Mouse (Mus musculus) lung, postnatal 0 days (tissue): ENCODE measurements around the gene Gm525. TPM values are rescaled to one million over a fixed set of nuclear protein-coding genes. Genes with fewer than 3 reads are reported as not detected.

Source experiments
- ATAC-seq: fragments of 200-750 bp; cut with Nextera tagmentation; 2 replicates; pipeline ENCODE4 v1.8.0; 2017; ENCODE audit warnings: moderate library complexity
- DNase-seq: peaks from one replicate; pipeline ENCODE4 v3.0.0-alpha.2; 2016; ENCODE audit warnings: low spot score
- H3K27ac ChIP-seq: fragments of 300-500 bp; sonication (generic); 2 replicates; pipeline ENCODE4 v1.5.1; 2014; ENCODE audit warnings: antibody characterized with exemption, mild to moderate bottlenecking, low read length, mixed read lengths
- H3K27me3 ChIP-seq: fragments of 300-500 bp; sonication (generic); replicated peaks from 2 replicates; pipeline ENCODE4 v1.6.1; 2014; ENCODE audit warnings: low read length, mixed read lengths; ENCODE audit not compliant: insufficient read depth
- H3K36me3 ChIP-seq: fragments of 300-500 bp; sonication (generic); 2 replicates; pipeline ENCODE4 v1.6.1; 2014; ENCODE audit warnings: low read length, mixed read lengths; ENCODE audit not compliant: insufficient read depth
- H3K4me1 ChIP-seq: fragments of 300-500 bp; sonication (generic); 2 replicates; pipeline ENCODE4 v1.6.1; 2014; ENCODE audit warnings: antibody characterized with exemption, low read depth, low read length, mixed read lengths; ENCODE audit not compliant: insufficient read depth
- H3K4me2 ChIP-seq: fragments of 300-500 bp; sonication (generic); replicated peaks from 2 replicates; pipeline ENCODE4 v1.6.1; 2014; ENCODE audit warnings: low read depth, mild to moderate bottlenecking, low read length, moderate library complexity, mixed read lengths
- H3K4me3 ChIP-seq: fragments of 300-500 bp; sonication (generic); 2 replicates; pipeline ENCODE4 v1.5.1; 2014; ENCODE audit warnings: low read depth, low read length
- H3K9ac ChIP-seq: fragments of 300-500 bp; sonication (generic); replicated peaks from 2 replicates; pipeline ENCODE4 v1.6.1; 2014; ENCODE audit warnings: low read depth, mild to moderate bottlenecking
- H3K9me3 ChIP-seq: fragments of 300-500 bp; sonication (generic); 2 replicates; pipeline ENCODE4 v1.6.1; 2016; ENCODE audit warnings: low read length, mixed read lengths
- CTCF ChIP-seq: IDR thresholded peaks from 2 replicates; pipeline ENCODE4 v1.5.1; 2016; ENCODE audit warnings: antibody characterized with exemption, mild to moderate bottlenecking
- EP300 ChIP-seq: IDR thresholded peaks from 2 replicates; pipeline ENCODE4 v1.6.1; 2016; ENCODE audit warnings: antibody characterized with exemption, mild to moderate bottlenecking, control low read depth
- WGBS: fragments of 180-500 bp; shearing (Covaris S2); extraction: QIAGEN DNeasy Blood & Tissue Kit; methylation state at CpG from one replicate; pipeline ENCODE4 v1.1.7; 2014; 5-methylcytosine and 5-hydroxymethylcytosine counted together
- polyA plus RNA-seq: library from polyadenylated mRNA; unstranded; fragments of >200 nt; fragmentation: Nextera tagmentation; extraction: Ambion mirVana; gene quantifications from 2 replicates; pipeline ENCODE4 v1.2.1, GENCODE M21; 2015

Gm525 gene
- polyA plus RNA-seq, 1 experiment from 2014 or later = 0.25 TPM

DNA sequence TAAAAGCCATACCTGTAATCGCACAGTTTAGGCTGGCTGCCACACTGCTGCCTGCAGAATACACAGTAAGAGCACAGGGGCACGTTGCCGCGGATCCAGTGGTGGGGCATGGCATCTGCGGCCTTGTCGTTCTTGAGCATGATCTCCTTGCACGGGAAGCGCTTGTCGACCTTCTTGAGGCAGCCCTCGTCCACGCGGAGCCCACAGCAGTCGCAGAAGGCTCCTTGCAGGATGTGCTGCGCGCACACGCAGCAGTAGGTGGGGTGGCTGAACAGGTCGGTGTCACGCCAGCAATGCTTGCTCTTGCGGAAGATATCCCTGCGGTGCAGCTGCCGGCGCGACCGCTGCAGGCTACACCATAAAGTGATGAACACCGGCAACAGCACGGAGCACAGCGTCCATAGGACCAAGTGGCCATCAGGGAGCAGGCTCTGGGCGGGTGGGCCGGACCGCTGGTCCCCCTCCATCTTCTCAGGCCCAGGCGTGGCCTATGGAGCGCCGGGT lies 13.7 kb upstream of the Gm525 start:
- no peaks in the 10 kb centered on the region for H3K36me3 ChIP-seq
- ATAC-seq (peak; percentile 48; the same call in 1 of the 2 replicates), DNase-seq (no peak)
- peaks cover 11% of the 10 kb centered on the region for H3K4me1 ChIP-seq
- no peaks in the 10 kb centered on the region for H3K27me3 ChIP-seq
- peak overlapping the region; percentile 68 for H3K27ac ChIP-seq
- TF ChIP-seq EP300 = no peak
- TF ChIP-seq CTCF = no peak; the same call in 1 of the 2 replicates
- peak overlapping the region; percentile 97 for H3K4me2 ChIP-seq
- WGBS = under 1% methylated on average over 32 of the region's 33 CpGs
- peak overlapping the region; percentile 75 for H3K4me3 ChIP-seq
- H3K9ac ChIP-seq = peak overlapping the region; percentile 60
- H3K9me3 ChIP-seq = no peaks in the 10 kb centered on the region

DNA sequence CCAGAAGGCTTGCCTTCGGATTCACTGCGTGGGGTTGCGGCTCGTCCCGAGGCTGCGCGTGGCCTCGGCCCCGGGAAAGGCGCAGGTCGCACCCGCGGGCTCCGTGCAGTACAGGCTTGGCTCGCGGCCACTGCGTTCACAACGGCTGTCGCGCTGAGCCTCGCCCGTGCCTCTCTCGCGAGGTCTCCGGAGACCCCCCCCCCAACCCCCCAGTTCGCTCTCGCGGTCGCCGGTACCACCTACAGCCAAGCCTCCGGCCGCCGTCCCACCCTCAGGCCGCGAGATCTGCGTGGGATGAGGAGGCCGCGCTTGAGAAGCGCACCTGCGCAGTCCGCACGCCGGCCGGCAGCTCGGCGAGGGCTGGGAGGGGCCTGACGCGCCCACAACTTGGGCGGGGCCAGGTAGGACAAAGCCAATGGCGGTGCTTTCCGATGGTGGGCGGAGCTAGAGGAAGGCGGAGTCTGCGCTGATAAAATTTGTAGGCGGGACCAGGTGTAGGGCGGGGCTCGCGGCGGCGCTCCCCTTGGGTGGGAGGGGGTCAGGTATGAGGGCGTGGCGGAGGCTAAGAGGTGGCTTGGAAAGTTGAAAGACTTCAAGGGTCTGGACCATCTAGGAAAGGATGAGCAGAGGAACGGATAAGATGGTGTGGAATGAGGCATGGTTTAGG lies 13.1 kb upstream of the Gm525 start:
- peak overlapping the region; percentile 68 for H3K27ac ChIP-seq
- peak overlapping the region; percentile 75 for H3K4me3 ChIP-seq
- no peaks in the 10 kb centered on the region for H3K36me3 ChIP-seq
- H3K27me3 ChIP-seq = no peaks in the 10 kb centered on the region
- DNase-seq (peak; percentile 96), ATAC-seq (peak; percentile 96)
- peak overlapping the region; percentile 60 for H3K9ac ChIP-seq
- peaks cover 11% of the 10 kb centered on the region for H3K4me1 ChIP-seq
- H3K4me2 ChIP-seq = peak overlapping the region; percentile 97
- H3K9me3 ChIP-seq = no peaks in the 10 kb centered on the region
- under 1% methylated on average over 55 of the region's 63 CpGs for WGBS
- TF ChIP-seq EP300 (no peak; the same call in 1 of the 2 replicates), CTCF (no peak)

DNA sequence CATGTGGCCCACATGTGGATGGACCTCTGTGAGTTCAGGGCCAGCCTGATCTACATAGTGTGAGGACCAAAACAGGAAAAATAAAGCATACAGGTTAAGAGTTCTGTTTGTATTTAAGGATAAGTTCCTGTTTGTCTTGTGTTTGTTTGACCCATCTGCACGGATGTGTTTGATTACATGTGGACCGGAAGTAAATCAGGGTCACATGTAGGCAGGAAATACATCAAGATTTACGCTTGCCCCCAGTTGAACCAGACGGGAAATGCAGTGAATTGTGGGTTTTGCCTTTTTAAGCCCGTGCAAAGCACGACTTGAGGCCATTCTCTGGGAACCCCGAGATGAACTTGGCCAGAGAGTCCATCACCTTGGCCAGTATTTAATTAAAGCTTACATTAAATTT lies 12.3 kb upstream of the Gm525 start:
- Histone ChIP-seq H3K36me3 (no peaks in the 10 kb centered on the region), H3K27ac (no peak overlapping the region), H3K4me1 (peaks cover 11% of the 10 kb centered on the region), H3K9ac (no peak overlapping the region), H3K4me3 (no peak overlapping the region), H3K27me3 (no peaks in the 10 kb centered on the region), H3K9me3 (no peaks in the 10 kb centered on the region), H3K4me2 (no peak overlapping the region)
- ATAC-seq (no peak), DNase-seq (no peak)
- TF ChIP-seq CTCF (no peak), EP300 (0 out of 2 replicates have a peak, but pooled peaks have one; percentile 15)
- WGBS = 60% methylated on average over 7 of the region's 7 CpGs

DNA sequence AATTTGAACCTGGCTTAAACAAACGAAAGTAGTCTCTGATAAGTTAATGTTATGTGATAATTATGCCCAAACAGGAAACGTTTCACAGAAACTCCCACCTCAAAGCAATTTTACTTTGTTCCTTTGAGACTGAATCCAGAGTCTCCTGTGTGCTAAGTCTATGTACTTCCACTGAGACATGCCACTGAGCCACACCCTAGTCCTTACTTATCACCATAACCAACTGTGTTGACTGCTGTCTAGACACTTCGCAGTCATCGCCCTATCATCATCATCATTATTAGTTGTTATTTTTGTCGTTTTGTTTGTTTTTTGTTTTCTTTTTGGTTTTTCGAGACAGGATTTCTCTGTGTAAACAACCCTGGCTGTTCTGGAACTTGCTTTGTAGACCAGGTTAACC lies 9.3 kb upstream of the Gm525 start:
- 67% methylated on average over 6 of the region's 6 CpGs for WGBS

DNA sequence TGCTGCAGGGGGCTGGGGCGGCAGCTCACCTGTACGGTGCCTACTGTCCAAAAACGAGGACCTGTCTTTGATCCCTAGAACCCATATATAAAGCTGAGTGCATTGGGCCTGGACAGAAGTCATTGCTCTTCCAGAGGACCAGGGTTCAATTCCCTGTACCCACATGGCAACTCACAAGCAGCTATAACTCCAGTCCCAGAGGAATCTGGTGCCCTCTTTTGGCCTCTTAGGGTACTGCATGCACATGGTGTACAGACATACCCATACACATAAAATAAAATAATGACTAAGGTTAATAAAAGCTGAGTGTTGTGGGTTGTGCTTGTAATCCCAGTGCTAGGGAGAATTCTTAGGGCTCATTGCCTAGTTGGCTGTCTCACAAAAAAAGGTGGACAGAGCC lies 8.3 kb upstream of the Gm525 start:
- no peaks in the 10 kb centered on the region for H3K36me3 ChIP-seq
- no peak overlapping the region for H3K9ac ChIP-seq
- no peak overlapping the region for H3K4me2 ChIP-seq
- no peak overlapping the region for H3K27ac ChIP-seq
- H3K9me3 ChIP-seq = no peaks in the 10 kb centered on the region
- WGBS = 95% methylated on average over 3 of the region's 3 CpGs
- ATAC-seq = no peak
- no peaks in the 10 kb centered on the region for H3K4me1 ChIP-seq
- DNase-seq = no peak
- TF ChIP-seq EP300 (no peak), CTCF (peak; percentile 53)
- no peaks in the 10 kb centered on the region for H3K27me3 ChIP-seq
- H3K4me3 ChIP-seq = no peak overlapping the region

More for the DNA sequence above, 9.3 kb upstream of the Gm525 start:
- no peak overlapping the region for H3K4me3 ChIP-seq
- H3K36me3 ChIP-seq = no peaks in the 10 kb centered on the region
- no peak overlapping the region for H3K27ac ChIP-seq
- DNase-seq (no peak), ATAC-seq (no peak)
- H3K27me3 ChIP-seq = no peaks in the 10 kb centered on the region
- no peaks in the 10 kb centered on the region for H3K9me3 ChIP-seq
- TF ChIP-seq CTCF (no peak), EP300 (no peak)
- no peak overlapping the region for H3K4me2 ChIP-seq
- H3K4me1 ChIP-seq = peaks cover 4% of the 10 kb centered on the region; the same call in 1 of the 2 replicates
- no peak overlapping the region for H3K9ac ChIP-seq

DNA sequence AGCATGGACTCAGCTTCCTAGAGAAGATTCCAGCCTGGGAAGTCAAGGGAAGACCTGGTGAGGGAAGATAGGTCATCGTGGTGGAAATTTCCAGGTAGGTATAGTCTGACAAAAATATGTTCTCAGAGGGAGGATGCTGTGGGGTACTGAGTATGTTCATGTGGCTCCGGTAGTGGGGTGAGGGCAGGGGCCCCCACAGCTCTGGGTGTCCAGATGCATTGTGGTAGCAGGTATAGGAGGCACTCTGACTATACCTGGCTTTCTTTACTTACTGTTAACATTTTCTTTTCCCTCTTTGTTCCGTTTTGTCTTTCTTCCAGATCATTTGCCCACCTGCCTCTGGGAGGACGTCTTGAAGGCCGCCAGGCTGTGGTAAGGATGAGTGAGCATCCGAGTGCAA lies 7.5 kb upstream of the Gm525 start:
- Histone ChIP-seq H3K36me3 (no peaks in the 10 kb centered on the region), H3K27ac (no peak overlapping the region), H3K4me3 (no peak overlapping the region), H3K27me3 (no peaks in the 10 kb centered on the region), H3K4me1 (no peaks in the 10 kb centered on the region), H3K9me3 (no peaks in the 10 kb centered on the region), H3K4me2 (no peak overlapping the region), H3K9ac (no peak overlapping the region)
- 75% methylated on average over 6 of the region's 6 CpGs for WGBS
- no peak for TF ChIP-seq EP300
- no peak for DNase-seq
- no peak for ATAC-seq
